Mouse (Mus musculus): Measurements from ENCODE around the gene Zfhx3.

Zfhx3 gene

GRCm38 (mm10) chr8:108647556-108647955 lies 705.1 kb downstream of the Zfhx3 start:
- no peak for DNase-seq (ENCODE audit: low read depth, low spot score)

- DNase-seq (ENCODE audit: low read depth, low spot score) = no peak
Observed at GRCm38 (mm10) chr8:108648993-108649392, 706.5 kb downstream of the Zfhx3 start.

- no peak for DNase-seq (ENCODE audit: low read depth, low spot score)
Observed at GRCm38 (mm10) chr8:108650837-108651236, 708.4 kb downstream of the Zfhx3 start.

- no peak for DNase-seq (ENCODE audit: low read depth, low spot score)
Observed at GRCm38 (mm10) chr8:108661486-108662093, 719.1 kb downstream of the Zfhx3 start.

- no peak for DNase-seq (ENCODE audit: low read depth, low spot score)
Observed at GRCm38 (mm10) chr8:108662766-108663165, 720.3 kb downstream of the Zfhx3 start.

GRCm38 (mm10) chr8:108671939-108672515 lies 729.6 kb downstream of the Zfhx3 start:
- DNase-seq (ENCODE audit: low read depth, low spot score) = no peak

- DNase-seq (ENCODE audit: low read depth, low spot score) = no peak
Observed at GRCm38 (mm10) chr8:108675001-108675525, 732.6 kb downstream of the Zfhx3 start.

- DNase-seq (ENCODE audit: low read depth, low spot score) = no peak
Observed at GRCm38 (mm10) chr8:108689694-108690093, 747.2 kb downstream of the Zfhx3 start.

- no peak for DNase-seq (ENCODE audit: low read depth, low spot score)
Observed at GRCm38 (mm10) chr8:108690576-108691455, 748.4 kb downstream of the Zfhx3 start.

- peak; percentile 66 for DNase-seq (ENCODE audit: low read depth, low spot score)
Observed at GRCm38 (mm10) chr8:108691456-108692238, 749.2 kb downstream of the Zfhx3 start.

GRCm38 (mm10) chr8:108692239-108692627 lies 749.8 kb downstream of the Zfhx3 start:
- DNase-seq (ENCODE audit: low read depth, low spot score) = peak; percentile 73

GRCm38 (mm10) chr8:108692669-108693665 lies 750.5 kb downstream of the Zfhx3 start:
- DNase-seq (ENCODE audit: low read depth, low spot score) = no peak

- DNase-seq (ENCODE audit: low read depth, low spot score) = no peak
Observed at GRCm38 (mm10) chr8:108693841-108694240, 751.4 kb downstream of the Zfhx3 start.

GRCm38 (mm10) chr8:108694516-108694915 lies 752.1 kb downstream of the Zfhx3 start:
- DNase-seq (ENCODE audit: low read depth, low spot score) = no peak

- no peak for DNase-seq (ENCODE audit: low read depth, low spot score)
Observed at GRCm38 (mm10) chr8:108695242-108695880, 752.9 kb downstream of the Zfhx3 start.

GRCm38 (mm10) chr8:108695938-108696630 lies 753.6 kb downstream of the Zfhx3 start:
- DNase-seq (ENCODE audit: low read depth, low spot score) = peak; percentile 68

- DNase-seq (ENCODE audit: low read depth, low spot score) = no peak
Observed at GRCm38 (mm10) chr8:108696631-108697410, 754.4 kb downstream of the Zfhx3 start.

GRCm38 (mm10) chr8:108697589-108697988 lies 755.1 kb downstream of the Zfhx3 start:
- DNase-seq (ENCODE audit: low read depth, low spot score) = peak; percentile 35

All from ES-CJ7 (cell line).